In the genomic region with DNA sequence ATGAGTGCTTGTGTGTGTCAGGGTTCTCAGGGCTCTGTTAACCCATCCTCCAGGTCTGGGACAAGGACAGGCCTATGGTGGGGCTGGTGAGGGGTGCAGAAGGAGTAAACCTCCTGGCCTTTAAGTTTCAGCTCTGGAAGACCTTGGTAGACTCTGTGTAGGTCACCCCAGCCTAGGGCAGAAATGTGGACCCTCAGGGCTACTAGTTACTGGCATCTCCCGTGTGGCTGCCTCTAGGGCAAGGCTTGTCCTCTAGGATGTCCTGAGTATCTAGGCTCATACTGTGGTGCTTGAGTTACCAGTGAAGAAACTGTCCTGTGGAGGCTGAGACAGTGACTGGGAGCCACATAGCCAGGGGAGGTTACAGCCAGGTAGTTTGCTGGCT, we compare ENCODE assay signal across 12 mouse cellular contexts. TPM values are rescaled to one million over a fixed set of nuclear protein-coding genes. Genes with fewer than 3 reads are reported as not detected.
A peak's percentile ranks its signal among the peaks of the same experiment; 100 is the strongest.
DNase-seq lines count a peak whose midpoint lies in the region; ATAC-seq and TF ChIP-seq lines count a peak whose summit lies in the region.
"Had no signal": no experiment of that assay in that cellular context is flagged by ENCODE, and none has a peak within 500 bp of the region (broad histone marks: within the 10 kb centered on the region; RNA-seq: fewer than 3 reads in every experiment).

No protein-coding gene starts in this region.

- H3K36me3 ChIP-seq in forebrain, embryonic 14.5 days (ENCODE audit: control insufficient read depth, insufficient read depth, low read length), result peaks cover under 1% of the 10 kb centered on the region; the same call in 1 of the 2 replicates
- H3K36me3 ChIP-seq in forebrain, postnatal 0 days (ENCODE audit: insufficient read depth), result 0 out of 2 replicates have a peak, but pooled peaks cover under 1% of the 10 kb centered on the region
- no peaks in the 10 kb centered on the region for H3K36me3 ChIP-seq in kidney, embryonic 16.5 days (ENCODE audit: insufficient read depth, low read length)
- H3K36me3 ChIP-seq in embryonic facial prominence, embryonic 10.5 days (replicated peaks), result peaks cover 5% of the 10 kb centered on the region
- H3K36me3 ChIP-seq in limb, embryonic 12.5 days, result peaks cover 2% of the 10 kb centered on the region

- no peaks in the 10 kb centered on the region for H3K27me3 ChIP-seq in forebrain, embryonic 14.5 days (replicated peaks; ENCODE audit: control insufficient read depth, insufficient read depth, low read length)
- H3K27me3 ChIP-seq in forebrain, postnatal 0 days (ENCODE audit: insufficient read depth, low read length), result no peaks in the 10 kb centered on the region
- no peaks in the 10 kb centered on the region for H3K27me3 ChIP-seq in kidney, embryonic 16.5 days (ENCODE audit: insufficient read depth, low read length)
- H3K27me3 ChIP-seq in embryonic facial prominence, embryonic 10.5 days (replicated peaks; ENCODE audit: low read depth, poor library complexity, severe bottlenecking), result no peaks in the 10 kb centered on the region
- no peaks in the 10 kb centered on the region for H3K27me3 ChIP-seq in limb, embryonic 12.5 days
- H3K27me3 ChIP-seq: Patski had no signal

- no peak overlapping the region for H3K4me3 ChIP-seq in forebrain, embryonic 14.5 days (ENCODE audit: low read depth, low read length)
- no peak overlapping the region for H3K4me3 ChIP-seq in forebrain, postnatal 0 days (ENCODE audit: low read depth, low read length)
- H3K4me3 ChIP-seq in kidney, embryonic 16.5 days (ENCODE audit: low read length), result no peak overlapping the region
- H3K4me3 ChIP-seq in embryonic facial prominence, embryonic 10.5 days, result peak overlapping the region; percentile 30
- H3K4me3 ChIP-seq in limb, embryonic 12.5 days (replicated peaks), result 0 out of 2 replicates have a peak overlapping the region, but pooled peaks have one; percentile 8

- no peaks in the 10 kb centered on the region for H3K9me3 ChIP-seq in forebrain, embryonic 14.5 days (replicated peaks; ENCODE audit: control insufficient read depth, low read length)
- H3K9me3 ChIP-seq in forebrain, postnatal 0 days (ENCODE audit: low read length), result no peaks in the 10 kb centered on the region
- H3K9me3 ChIP-seq in kidney, embryonic 16.5 days (ENCODE audit: low read length), result no peaks in the 10 kb centered on the region
- H3K9me3 ChIP-seq in embryonic facial prominence, embryonic 10.5 days, result no peaks in the 10 kb centered on the region
- H3K9me3 ChIP-seq in limb, embryonic 12.5 days, result no peaks in the 10 kb centered on the region

- no peak for TF ChIP-seq CTCF in forebrain, postnatal 0 days (IDR thresholded peaks at IDR 0.05; ENCODE audit: low read depth)

- no peak for ATAC-seq in forebrain, embryonic 14.5 days
- ATAC-seq in forebrain, postnatal 0 days, result no peak
- ATAC-seq in kidney, embryonic 16.5 days (ENCODE audit: low FRiP score, low TSS enrichment), result no peak
- no peak for ATAC-seq in limb, embryonic 12.5 days (ENCODE audit: insufficient number of reproducible peaks, insufficient read depth, low FRiP score, low TSS enrichment, low read depth)
- no peak for ATAC-seq in granulocyte monocyte progenitor cell, adult 5-6 weeks (replicated peaks; ENCODE audit: poor library complexity, severe bottlenecking)

- no peak overlapping the region for H3K4me2 ChIP-seq in forebrain, embryonic 14.5 days (ENCODE audit: low read length)
- no peak overlapping the region for H3K4me2 ChIP-seq in forebrain, postnatal 0 days (ENCODE audit: low read depth)
- H3K4me2 ChIP-seq in kidney, embryonic 16.5 days (replicated peaks; ENCODE audit: low read depth, low read length), result peak overlapping the region; percentile 22; the same call in 1 of the 2 replicates
- H3K4me2 ChIP-seq in limb, embryonic 12.5 days, result peak overlapping the region; percentile 48

- no peak for DNase-seq in forebrain, embryonic 14.5 days (ENCODE audit: low spot score)
- no peak for DNase-seq in forebrain, postnatal 0 days
- no peak for DNase-seq in kidney, adult 9 months
- no peak for DNase-seq in embryonic facial prominence, embryonic 10.5 days (ENCODE audit: low spot score)
- DNase-seq in left cerebral cortex, adult 9 months (ENCODE audit: low spot score in 2 of 2), result no peak
- DNase-seq: cerebellum, postnatal 36 days; left cerebral cortex, postnatal 4 days; thymus, adult 2 months had no signal

- 0 out of 2 replicates have a peak overlapping the region, but pooled peaks have one; percentile 30 for H3K27ac ChIP-seq in forebrain, embryonic 14.5 days (ENCODE audit: low read depth, low read length)
- H3K27ac ChIP-seq in forebrain, postnatal 0 days (ENCODE audit: low read depth, low read length), result no peak overlapping the region
- peak overlapping the region; percentile 95 for H3K27ac ChIP-seq in kidney, embryonic 16.5 days (ENCODE audit: low read length)
- peak overlapping the region; percentile 80 for H3K27ac ChIP-seq in embryonic facial prominence, embryonic 10.5 days (replicated peaks)
- H3K27ac ChIP-seq in limb, embryonic 12.5 days, result peak overlapping the region; percentile 94

- WGBS in forebrain, embryonic 14.5 days, result 76% methylated on average over 1 of the region's 1 CpGs
- 73% methylated on average over 1 of the region's 1 CpGs for WGBS in forebrain, postnatal 0 days
- 53% methylated on average over 1 of the region's 1 CpGs for WGBS in kidney, embryonic 16.5 days
- WGBS in embryonic facial prominence, embryonic 10.5 days, result 65% methylated on average over 1 of the region's 1 CpGs
- 52% methylated on average over 1 of the region's 1 CpGs for WGBS in limb, embryonic 12.5 days

- no peak overlapping the region for H3K9ac ChIP-seq in forebrain, embryonic 14.5 days (ENCODE audit: low read length)
- no peak overlapping the region for H3K9ac ChIP-seq in forebrain, postnatal 0 days
- H3K9ac ChIP-seq in kidney, embryonic 16.5 days (replicated peaks; ENCODE audit: low read length), result peak overlapping the region; percentile 49; the same call in 1 of the 2 replicates
- H3K9ac ChIP-seq in limb, embryonic 12.5 days (replicated peaks), result peak overlapping the region; percentile 50; the same call in 1 of the 2 replicates

- peaks cover 34% of the 10 kb centered on the region for H3K4me1 ChIP-seq in forebrain, embryonic 14.5 days (ENCODE audit: control insufficient read depth, insufficient read depth, low read length)
- peaks cover 4% of the 10 kb centered on the region for H3K4me1 ChIP-seq in forebrain, postnatal 0 days (ENCODE audit: insufficient read depth)
- peaks cover 97% of the 10 kb centered on the region for H3K4me1 ChIP-seq in kidney, embryonic 16.5 days (ENCODE audit: insufficient read depth, low read length)
- H3K4me1 ChIP-seq in embryonic facial prominence, embryonic 10.5 days, result peaks cover 100% of the 10 kb centered on the region
- H3K4me1 ChIP-seq in limb, embryonic 12.5 days (replicated peaks), result peaks cover 98% of the 10 kb centered on the region

RNA-seq across cellular contexts. Expression of a gene that starts 8.9 kb away (rescaled TPM):
- polyA plus RNA-seq in forebrain, embryonic 14.5 days (2014; fragmentation: Nextera tagmentation; extraction: Ambion mirVana), result 9.0 and 10.0 TPM in 2 replicates
- 13.3 and 15.2 TPM in 2 replicates for total RNA-seq in forebrain, postnatal 0 days (2014; rRNA removed)
- 7.1 and 11.6 TPM in 2 replicates for polyA plus RNA-seq in forebrain, postnatal 0 days (2015; fragmentation: Nextera tagmentation; extraction: Ambion mirVana)
- 43.6 and 53.6 TPM in 2 replicates for polyA plus RNA-seq in kidney, embryonic 16.5 days (2015; fragmentation: Nextera tagmentation; extraction: Ambion mirVana)
- polyA plus RNA-seq in embryonic facial prominence, embryonic 10.5 days (2016; fragmentation: Nextera tagmentation; extraction: Ambion mirVana), result 22.2 and 22.3 TPM in 2 replicates
- polyA plus RNA-seq in limb, embryonic 12.5 days (2016; fragmentation: Nextera tagmentation; extraction: Ambion mirVana), result 28.4 and 32.6 TPM in 2 replicates
- 2.1 and 2.8 TPM in 2 replicates for total RNA-seq in granulocyte monocyte progenitor cell, adult 5-6 weeks (2014; fragmentation: Nextera tagmentation)
- total RNA-seq in granulocyte monocyte progenitor cell, adult 5-6 weeks (2017), result 0.39 TPM in 1 of 2 replicates, not detected in the other

RNA-seq across cellular contexts. Expression of a gene that starts 21.3 kb away (rescaled TPM):
- 160 and 192 TPM in 2 replicates for polyA plus RNA-seq in forebrain, embryonic 14.5 days (2014; fragmentation: Nextera tagmentation; extraction: Ambion mirVana)
- 52.2 and 54.5 TPM in 2 replicates for total RNA-seq in forebrain, postnatal 0 days (2014; rRNA removed)
- polyA plus RNA-seq in forebrain, postnatal 0 days (2015; fragmentation: Nextera tagmentation; extraction: Ambion mirVana), result 138 and 161 TPM in 2 replicates
- 67.8 and 80.4 TPM in 2 replicates for polyA plus RNA-seq in kidney, embryonic 16.5 days (2015; fragmentation: Nextera tagmentation; extraction: Ambion mirVana)
- 92.6 and 97.5 TPM in 2 replicates for polyA plus RNA-seq in embryonic facial prominence, embryonic 10.5 days (2016; fragmentation: Nextera tagmentation; extraction: Ambion mirVana)
- polyA plus RNA-seq in limb, embryonic 12.5 days (2016; fragmentation: Nextera tagmentation; extraction: Ambion mirVana), result 111 and 120 TPM in 2 replicates
- total RNA-seq in granulocyte monocyte progenitor cell, adult 5-6 weeks (2014; fragmentation: Nextera tagmentation), result 42.3 and 113 TPM in 2 replicates
- 45.2 and 50.0 TPM in 2 replicates for total RNA-seq in granulocyte monocyte progenitor cell, adult 5-6 weeks (2017)

RNA-seq across cellular contexts. Expression of a gene that starts 36.3 kb away (rescaled TPM):
- polyA plus RNA-seq in forebrain, embryonic 14.5 days (2014; fragmentation: Nextera tagmentation; extraction: Ambion mirVana), result 2.1 and 2.8 TPM in 2 replicates
- 5.5 and 6.5 TPM in 2 replicates for total RNA-seq in forebrain, postnatal 0 days (2014; rRNA removed)
- 3.0 and 3.6 TPM in 2 replicates for polyA plus RNA-seq in forebrain, postnatal 0 days (2015; fragmentation: Nextera tagmentation; extraction: Ambion mirVana)
- polyA plus RNA-seq in kidney, embryonic 16.5 days (2015; fragmentation: Nextera tagmentation; extraction: Ambion mirVana), result 26.8 TPM in 2 replicates
- polyA plus RNA-seq in embryonic facial prominence, embryonic 10.5 days (2016; fragmentation: Nextera tagmentation; extraction: Ambion mirVana), result 14.4 and 16.2 TPM in 2 replicates
- 29.4 and 30.4 TPM in 2 replicates for polyA plus RNA-seq in limb, embryonic 12.5 days (2016; fragmentation: Nextera tagmentation; extraction: Ambion mirVana)
- total RNA-seq in granulocyte monocyte progenitor cell, adult 5-6 weeks (2014; fragmentation: Nextera tagmentation), result not detected in 2 replicates
- 0.67 TPM in 1 of 2 replicates, not detected in the other for total RNA-seq in granulocyte monocyte progenitor cell, adult 5-6 weeks (2017)

RNA-seq across cellular contexts. Expression of a gene that starts 36.3 kb away (rescaled TPM):
- 39.7 and 47.4 TPM in 2 replicates for polyA plus RNA-seq in forebrain, embryonic 14.5 days (2014; fragmentation: Nextera tagmentation; extraction: Ambion mirVana)
- total RNA-seq in forebrain, postnatal 0 days (2014; rRNA removed), result 47.2 and 51.5 TPM in 2 replicates
- 37.5 and 48.6 TPM in 2 replicates for polyA plus RNA-seq in forebrain, postnatal 0 days (2015; fragmentation: Nextera tagmentation; extraction: Ambion mirVana)
- polyA plus RNA-seq in kidney, embryonic 16.5 days (2015; fragmentation: Nextera tagmentation; extraction: Ambion mirVana), result 89.6 and 95.3 TPM in 2 replicates
- 66.6 and 66.7 TPM in 2 replicates for polyA plus RNA-seq in embryonic facial prominence, embryonic 10.5 days (2016; fragmentation: Nextera tagmentation; extraction: Ambion mirVana)
- 55.1 and 58.0 TPM in 2 replicates for polyA plus RNA-seq in limb, embryonic 12.5 days (2016; fragmentation: Nextera tagmentation; extraction: Ambion mirVana)
- total RNA-seq in granulocyte monocyte progenitor cell, adult 5-6 weeks (2014; fragmentation: Nextera tagmentation), result 41.9 and 45.8 TPM in 2 replicates
- 60.9 and 66.4 TPM in 2 replicates for total RNA-seq in granulocyte monocyte progenitor cell, adult 5-6 weeks (2017)

RNA-seq across cellular contexts. Expression of a gene that starts 43.8 kb away (rescaled TPM):
- polyA plus RNA-seq in forebrain, embryonic 14.5 days (2014; fragmentation: Nextera tagmentation; extraction: Ambion mirVana), result 9.1 and 12.0 TPM in 2 replicates
- total RNA-seq in forebrain, postnatal 0 days (2014; rRNA removed), result 9.1 and 10.2 TPM in 2 replicates
- 6.4 and 8.0 TPM in 2 replicates for polyA plus RNA-seq in forebrain, postnatal 0 days (2015; fragmentation: Nextera tagmentation; extraction: Ambion mirVana)
- 21.8 and 25.5 TPM in 2 replicates for polyA plus RNA-seq in kidney, embryonic 16.5 days (2015; fragmentation: Nextera tagmentation; extraction: Ambion mirVana)
- 37.7 and 39.5 TPM in 2 replicates for polyA plus RNA-seq in embryonic facial prominence, embryonic 10.5 days (2016; fragmentation: Nextera tagmentation; extraction: Ambion mirVana)
- 29.1 and 31.0 TPM in 2 replicates for polyA plus RNA-seq in limb, embryonic 12.5 days (2016; fragmentation: Nextera tagmentation; extraction: Ambion mirVana)
- total RNA-seq in granulocyte monocyte progenitor cell, adult 5-6 weeks (2014; fragmentation: Nextera tagmentation), result 34.8 and 46.6 TPM in 2 replicates
- total RNA-seq in granulocyte monocyte progenitor cell, adult 5-6 weeks (2017), result 36.4 and 47.6 TPM in 2 replicates

Comparison
In these comparisons a context has a peak if more than half of its experiments do, and no peak if none do; other contexts are left out.
1. H3K4me2 ChIP-seq: peak in kidney, embryonic 16.5 days (single experiment) and limb, embryonic 12.5 days (single experiment); none in forebrain, embryonic 14.5 days (single experiment) and forebrain, postnatal 0 days (single experiment).
2. H3K4me3 ChIP-seq: peak in embryonic facial prominence, embryonic 10.5 days (single experiment) and limb, embryonic 12.5 days (single experiment); none in forebrain, embryonic 14.5 days (single experiment), forebrain, postnatal 0 days (single experiment) and kidney, embryonic 16.5 days (single experiment).
3. H3K9ac ChIP-seq: peak in kidney, embryonic 16.5 days (single experiment) and limb, embryonic 12.5 days (single experiment); none in forebrain, embryonic 14.5 days (single experiment) and forebrain, postnatal 0 days (single experiment).